Mouse (Mus musculus) heart, embryonic 15.5 days (tissue): ENCODE results near the gene Pnma1. TPM values are rescaled to one million over a fixed set of nuclear protein-coding genes. Genes with fewer than 3 reads are reported as not detected.

Source experiments
- ATAC-seq: fragments of 200-750 bp; cut with Nextera tagmentation; replicated peaks from 2 replicates; pipeline ENCODE4 v1.8.0; 2017; ENCODE audit warnings: low read depth, moderate TSS enrichment; ENCODE audit not compliant: insufficient number of reproducible peaks, insufficient read depth, low FRiP score
- H3K27ac ChIP-seq: fragments of 300-500 bp; sonication (generic); 2 replicates; pipeline ENCODE4 v1.5.1; 2015; ENCODE audit warnings: mild to moderate bottlenecking, inconsistent platforms
- H3K27me3 ChIP-seq: fragments of 300-500 bp; sonication (generic); 2 replicates; pipeline ENCODE4 v1.6.1; 2015; ENCODE audit warnings: inconsistent platforms
- H3K36me3 ChIP-seq: fragments of 300-500 bp; sonication (generic); 2 replicates; pipeline ENCODE4 v1.6.1; 2015; ENCODE audit warnings: mild to moderate bottlenecking, inconsistent platforms
- H3K4me1 ChIP-seq: fragments of 300-500 bp; sonication (generic); replicated peaks from 2 replicates; pipeline ENCODE4 v1.6.1; 2015; ENCODE audit warnings: inconsistent platforms
- H3K4me2 ChIP-seq: fragments of 300-500 bp; sonication (generic); 2 replicates; pipeline ENCODE4 v1.6.1; 2015; ENCODE audit warnings: inconsistent platforms, mild to moderate bottlenecking, moderate library complexity
- H3K4me3 ChIP-seq: fragments of 300-500 bp; sonication (generic); 2 replicates; pipeline ENCODE4 v1.5.1; 2015; ENCODE audit warnings: mild to moderate bottlenecking, inconsistent platforms
- H3K9ac ChIP-seq: fragments of 300-500 bp; sonication (generic); 2 replicates; pipeline ENCODE4 v1.6.1; 2015; ENCODE audit warnings: mild to moderate bottlenecking, inconsistent platforms
- H3K9me3 ChIP-seq: fragments of 300-500 bp; sonication (generic); replicated peaks from 2 replicates; pipeline ENCODE4 v1.6.1; 2016; ENCODE audit warnings: inconsistent platforms
- WGBS: fragments of 180-500 bp; shearing (Covaris S2); methylation state at CpG from one replicate; pipeline ENCODE4 v1.1.7; 2015; ENCODE audit warnings: mixed read lengths; 5-methylcytosine and 5-hydroxymethylcytosine counted together
- polyA plus RNA-seq: library from polyadenylated mRNA; unstranded; fragments of >200 nt; fragmentation: Nextera tagmentation; extraction: Ambion mirVana; gene quantifications from 2 replicates; pipeline ENCODE4 v1.2.1, GENCODE M21; 2015

Pnma1 gene
- polyA plus RNA-seq, 1 experiment from 2014 or later: 0.42 TPM

- no peak overlapping the region for H3K9ac ChIP-seq
- peaks cover 31% of the 10 kb centered on the region for H3K36me3 ChIP-seq
- H3K4me3 ChIP-seq: no peak overlapping the region
- 73% methylated on average over 10 of the region's 10 CpGs for WGBS
- H3K4me1 ChIP-seq: peaks cover 54% of the 10 kb centered on the region
- no peak for ATAC-seq
- H3K9me3 ChIP-seq: no peaks in the 10 kb centered on the region
- H3K27ac ChIP-seq: peak overlapping the region; percentile 35; the same call in 1 of the 2 replicates
- H3K4me2 ChIP-seq: no peak overlapping the region
- H3K27me3 ChIP-seq: no peaks in the 10 kb centered on the region
Observed at GRCm38 (mm10) chr12:84151911-84152310, 3.6 kb upstream of the Pnma1 start.

- H3K36me3 ChIP-seq: peaks cover 22% of the 10 kb centered on the region
- no peaks in the 10 kb centered on the region for H3K27me3 ChIP-seq
- H3K27ac ChIP-seq: peak overlapping the region; percentile 35
- H3K4me2 ChIP-seq: no peak overlapping the region; the same call in 1 of the 2 replicates
- H3K9me3 ChIP-seq: no peaks in the 10 kb centered on the region
- H3K4me3 ChIP-seq: no peak overlapping the region
- WGBS: 16% methylated on average over 6 of the region's 6 CpGs
- no peak for ATAC-seq
- H3K9ac ChIP-seq: no peak overlapping the region
- peaks cover 52% of the 10 kb centered on the region for H3K4me1 ChIP-seq
Observed at GRCm38 (mm10) chr12:84150976-84151375, 2.7 kb upstream of the Pnma1 start.

GRCm38 (mm10) chr12:84149971-84150370 lies 1.7 kb upstream of the Pnma1 start:
- WGBS: 92% methylated on average over 15 of the region's 15 CpGs
- Histone ChIP-seq H3K36me3 (peaks cover 15% of the 10 kb centered on the region), H3K27me3 (no peaks in the 10 kb centered on the region), H3K4me1 (peaks cover 46% of the 10 kb centered on the region), H3K9me3 (no peaks in the 10 kb centered on the region), H3K4me3 (no peak overlapping the region), H3K9ac (no peak overlapping the region), H3K27ac (no peak overlapping the region), H3K4me2 (no peak overlapping the region)
- no peak for ATAC-seq

- no peaks in the 10 kb centered on the region for H3K9me3 ChIP-seq
- H3K27me3 ChIP-seq: no peaks in the 10 kb centered on the region
- H3K4me2 ChIP-seq: peak overlapping the region; percentile 98
- ATAC-seq: no peak
- H3K4me3 ChIP-seq: peak overlapping the region; percentile 69
- peaks cover 15% of the 10 kb centered on the region for H3K36me3 ChIP-seq
- H3K4me1 ChIP-seq: peaks cover 41% of the 10 kb centered on the region
- 16% methylated on average over 10 of the region's 10 CpGs for WGBS
- H3K27ac ChIP-seq: no peak overlapping the region
- peak overlapping the region; percentile 65 for H3K9ac ChIP-seq
Observed at GRCm38 (mm10) chr12:84148622-84149012, 328 bp upstream of the Pnma1 start.

- H3K9me3 ChIP-seq: no peaks in the 10 kb centered on the region
- no peak overlapping the region for H3K27ac ChIP-seq
- H3K27me3 ChIP-seq: no peaks in the 10 kb centered on the region
- no peaks in the 10 kb centered on the region for H3K4me1 ChIP-seq
- no peak for ATAC-seq
- peaks cover 11% of the 10 kb centered on the region; the same call in 1 of the 2 replicates for H3K36me3 ChIP-seq
- 71% methylated on average over 14 of the region's 14 CpGs for WGBS
- H3K4me3 ChIP-seq: no peak overlapping the region
- H3K4me2 ChIP-seq: no peak overlapping the region
- no peak overlapping the region for H3K9ac ChIP-seq
Observed at GRCm38 (mm10) chr12:84142281-84143050, 5.8 kb downstream of the Pnma1 start.

GRCm38 (mm10) chr12:84141271-84141670 lies 7.0 kb downstream of the Pnma1 start:
- no peaks in the 10 kb centered on the region for H3K4me1 ChIP-seq
- no peak overlapping the region for H3K27ac ChIP-seq
- no peaks in the 10 kb centered on the region for H3K9me3 ChIP-seq
- no peak for ATAC-seq
- H3K4me3 ChIP-seq: no peak overlapping the region
- no peak overlapping the region for H3K9ac ChIP-seq
- H3K36me3 ChIP-seq: peaks cover 19% of the 10 kb centered on the region; the same call in 1 of the 2 replicates
- H3K4me2 ChIP-seq: no peak overlapping the region
- H3K27me3 ChIP-seq: no peaks in the 10 kb centered on the region
- 84% methylated on average over 4 of the region's 4 CpGs for WGBS

- H3K27ac ChIP-seq: no peak overlapping the region
- WGBS: 66% methylated on average over 4 of the region's 4 CpGs
- no peak for ATAC-seq
Observed at GRCm38 (mm10) chr12:84140135-84140534, 8.2 kb downstream of the Pnma1 start.

GRCm38 (mm10) chr12:84137131-84137530 lies 11.2 kb downstream of the Pnma1 start:
- Histone ChIP-seq H3K36me3 (peaks cover 15% of the 10 kb centered on the region; the same call in 1 of the 2 replicates), H3K27ac (no peak overlapping the region), H3K4me1 (no peaks in the 10 kb centered on the region), H3K9ac (no peak overlapping the region), H3K27me3 (no peaks in the 10 kb centered on the region), H3K4me3 (no peak overlapping the region), H3K9me3 (no peaks in the 10 kb centered on the region), H3K4me2 (no peak overlapping the region)
- no peak for ATAC-seq
- WGBS: 79% methylated on average over 7 of the region's 7 CpGs

More at GRCm38 (mm10) chr12:84140135-84140534, 8.2 kb downstream of the Pnma1 start:
- Histone ChIP-seq H3K4me3 (no peak overlapping the region), H3K9me3 (no peaks in the 10 kb centered on the region), H3K36me3 (peaks cover 19% of the 10 kb centered on the region; the same call in 1 of the 2 replicates), H3K9ac (no peak overlapping the region), H3K4me1 (no peaks in the 10 kb centered on the region), H3K27me3 (no peaks in the 10 kb centered on the region), H3K4me2 (no peak overlapping the region)

- no peak for ATAC-seq
- WGBS: 67% methylated on average over 3 of the region's 3 CpGs
- no peak overlapping the region for H3K4me3 ChIP-seq
- H3K4me1 ChIP-seq: no peaks in the 10 kb centered on the region
- H3K27me3 ChIP-seq: no peaks in the 10 kb centered on the region
- peaks cover 16% of the 10 kb centered on the region; the same call in 1 of the 2 replicates for H3K36me3 ChIP-seq
- H3K4me2 ChIP-seq: no peak overlapping the region
- H3K9ac ChIP-seq: no peak overlapping the region
- H3K9me3 ChIP-seq: no peaks in the 10 kb centered on the region
- H3K27ac ChIP-seq: no peak overlapping the region
Observed at GRCm38 (mm10) chr12:84132265-84132664, 16.0 kb downstream of the Pnma1 start.

GRCm38 (mm10) chr12:84129931-84130330 lies 18.4 kb downstream of the Pnma1 start:
- H3K9me3 ChIP-seq: no peaks in the 10 kb centered on the region
- no peak overlapping the region for H3K4me3 ChIP-seq
- peaks cover 8% of the 10 kb centered on the region; the same call in 1 of the 2 replicates for H3K36me3 ChIP-seq
- H3K27me3 ChIP-seq: no peaks in the 10 kb centered on the region
- H3K27ac ChIP-seq: no peak overlapping the region
- 83% methylated on average over 8 of the region's 8 CpGs for WGBS
- H3K9ac ChIP-seq: no peak overlapping the region
- ATAC-seq: no peak
- H3K4me2 ChIP-seq: no peak overlapping the region
- H3K4me1 ChIP-seq: no peaks in the 10 kb centered on the region

- peaks cover 8% of the 10 kb centered on the region; the same call in 1 of the 2 replicates for H3K36me3 ChIP-seq
- no peaks in the 10 kb centered on the region for H3K9me3 ChIP-seq
- H3K4me3 ChIP-seq: no peak overlapping the region
- H3K9ac ChIP-seq: no peak overlapping the region
- ATAC-seq: no peak
- no peaks in the 10 kb centered on the region for H3K4me1 ChIP-seq
- no peak overlapping the region for H3K4me2 ChIP-seq
- WGBS: 79% methylated on average over 6 of the region's 6 CpGs
- H3K27me3 ChIP-seq: no peaks in the 10 kb centered on the region
- no peak overlapping the region for H3K27ac ChIP-seq
Observed at GRCm38 (mm10) chr12:84128576-84128975, 19.7 kb downstream of the Pnma1 start.

- H3K27ac ChIP-seq: no peak overlapping the region
- H3K4me2 ChIP-seq: no peak overlapping the region
- H3K36me3 ChIP-seq: peaks cover 6% of the 10 kb centered on the region; the same call in 1 of the 2 replicates
- no peaks in the 10 kb centered on the region for H3K27me3 ChIP-seq
- no peaks in the 10 kb centered on the region for H3K4me1 ChIP-seq
- H3K4me3 ChIP-seq: no peak overlapping the region
- 66% methylated on average over 2 of the region's 2 CpGs for WGBS
- ATAC-seq: no peak
- no peaks in the 10 kb centered on the region for H3K9me3 ChIP-seq
- no peak overlapping the region for H3K9ac ChIP-seq
Observed at GRCm38 (mm10) chr12:84126899-84127298, 21.4 kb downstream of the Pnma1 start.
